Mouse (Mus musculus): ENCODE data around the gene Klri2. TPM values are rescaled to one million over a fixed set of nuclear protein-coding genes. Genes with fewer than 3 reads are reported as not detected.

The Klri2 gene
- polyA plus RNA-seq, 1 experiment from 2014 or later = not detected

- no peaks in the 10 kb centered on the region for H3K36me3 ChIP-seq
- H3K4me2 ChIP-seq = no peak overlapping the region
- no peaks in the 10 kb centered on the region for H3K27me3 ChIP-seq
- WGBS = 62% methylated on average over 1 of the region's 1 CpGs
- no peaks in the 10 kb centered on the region for H3K9me3 ChIP-seq
- no peak for ATAC-seq (ENCODE audit: insufficient number of reproducible peaks, insufficient read depth, low FRiP score, low TSS enrichment, low read depth)
- no peak overlapping the region for H3K4me3 ChIP-seq
- H3K27ac ChIP-seq = no peak overlapping the region
- H3K4me1 ChIP-seq = no peaks in the 10 kb centered on the region
- H3K9ac ChIP-seq = no peak overlapping the region
These were observed 59.9 kb downstream of the Klri2 start for GRCm38 (mm10) chr6:129680379-129680778.

Small RNA genes within 50 kb of the gene (microRNA-seq; reads per million reads assigned to microRNA genes)
- not detected for gene Mir680-1

Other genes starting within 250 kb of the Klri2 start
- not detected in 2 replicates for gene Olr1, start 233.3 kb downstream of the Klri2 start, polyA plus RNA-seq (2015; fragmentation: Nextera tagmentation; extraction: Ambion mirVana)
- gene Tmem52b, start 227.9 kb downstream of the Klri2 start, polyA plus RNA-seq (2015; fragmentation: Nextera tagmentation; extraction: Ambion mirVana) = not detected in 2 replicates
- 50.5 and 55.2 TPM in 2 replicates for gene Gabarapl1, start 207.3 kb downstream of the Klri2 start, polyA plus RNA-seq (2015; fragmentation: Nextera tagmentation; extraction: Ambion mirVana)
- gene Klre1, start 162.6 kb downstream of the Klri2 start, polyA plus RNA-seq (2015; fragmentation: Nextera tagmentation; extraction: Ambion mirVana) = not detected in 2 replicates
- gene Klrd1, start 148.7 kb downstream of the Klri2 start, polyA plus RNA-seq (2015; fragmentation: Nextera tagmentation; extraction: Ambion mirVana) = 0.30 TPM in 1 of 2 replicates, not detected in the other
- 0.08 and 0.15 TPM in 2 replicates for gene Klrk1, start 116.6 kb downstream of the Klri2 start, polyA plus RNA-seq (2015; fragmentation: Nextera tagmentation; extraction: Ambion mirVana)
- gene Klrc3, start 97.1 kb downstream of the Klri2 start, polyA plus RNA-seq (2015; fragmentation: Nextera tagmentation; extraction: Ambion mirVana) = not detected in 2 replicates
- gene Klrc2, start 79.8 kb downstream of the Klri2 start, polyA plus RNA-seq (2015; fragmentation: Nextera tagmentation; extraction: Ambion mirVana) = not detected in 2 replicates
- gene Klrc1, start 61.5 kb downstream of the Klri2 start, polyA plus RNA-seq (2015; fragmentation: Nextera tagmentation; extraction: Ambion mirVana) = not detected in 2 replicates
- not detected in 2 replicates for gene Klri1, start 23.4 kb downstream of the Klri2 start, polyA plus RNA-seq (2015; fragmentation: Nextera tagmentation; extraction: Ambion mirVana)
- gene Gm156, start 43.8 kb upstream of the Klri2 start, polyA plus RNA-seq (2015; fragmentation: Nextera tagmentation; extraction: Ambion mirVana) = not detected in 2 replicates
- not detected in 2 replicates for gene Gm17631, start 122.2 kb upstream of the Klri2 start, polyA plus RNA-seq (2015; fragmentation: Nextera tagmentation; extraction: Ambion mirVana)
- gene Klra17, start 136.2 kb upstream of the Klri2 start, polyA plus RNA-seq (2015; fragmentation: Nextera tagmentation; extraction: Ambion mirVana) = not detected in 2 replicates
- not detected in 2 replicates for gene Klra5, start 177.2 kb upstream of the Klri2 start, polyA plus RNA-seq (2015; fragmentation: Nextera tagmentation; extraction: Ambion mirVana)